Mouse (Mus musculus) embryonic facial prominence, embryonic 11.5 days (tissue): ENCODE measurements around the gene Stk10. TPM values are rescaled to one million over a fixed set of nuclear protein-coding genes. Genes with fewer than 3 reads are reported as not detected.
A peak's percentile ranks its signal among the peaks of the same experiment; 100 is the strongest.

Source experiments
- ATAC-seq: fragments of 200-750 bp; cut with Nextera tagmentation; replicated peaks from 2 replicates; pipeline ENCODE4 v1.8.0; 2017; ENCODE audit warnings: low read depth; ENCODE audit not compliant: insufficient number of reproducible peaks, low FRiP score, low TSS enrichment
- DNase-seq: peaks from one replicate; pipeline ENCODE4 v3.0.0-alpha.2; 2015; ENCODE audit warnings: low spot score
- H3K27ac ChIP-seq: fragments of 300-500 bp; sonication (generic); replicated peaks from 2 replicates; pipeline ENCODE4 v1.5.1; 2014; ENCODE audit warnings: mild to moderate bottlenecking, low read depth, low read length, control low read depth
- H3K27me3 ChIP-seq: fragments of 300-500 bp; sonication (generic); 2 replicates; pipeline ENCODE4 v1.6.1; 2014; ENCODE audit warnings: mild to moderate bottlenecking, low read length, moderate library complexity, mixed read lengths; ENCODE audit not compliant: control insufficient read depth, insufficient read depth
- H3K36me3 ChIP-seq: fragments of 300-500 bp; sonication (generic); replicated peaks from 2 replicates; pipeline ENCODE4 v1.6.1; 2014; ENCODE audit warnings: low read depth, mild to moderate bottlenecking, low read length, moderate library complexity, mixed read lengths; ENCODE audit not compliant: control insufficient read depth, insufficient read depth
- H3K4me1 ChIP-seq: fragments of 300-500 bp; sonication (generic); 2 replicates; pipeline ENCODE4 v1.6.1; 2014; ENCODE audit warnings: low read length, mixed read lengths; ENCODE audit not compliant: control insufficient read depth, insufficient read depth
- H3K4me2 ChIP-seq: fragments of 300-500 bp; sonication (generic); 2 replicates; pipeline ENCODE4 v1.6.1; 2014; ENCODE audit warnings: low read depth, mild to moderate bottlenecking, control low read depth, low read length, moderate library complexity
- H3K4me3 ChIP-seq: fragments of 300-500 bp; sonication (generic); 2 replicates; pipeline ENCODE4 v1.5.1; 2014; ENCODE audit warnings: low read depth, low read length, control low read depth
- H3K9ac ChIP-seq: fragments of 300-500 bp; sonication (generic); replicated peaks from 2 replicates; pipeline ENCODE4 v1.6.1; 2014; ENCODE audit warnings: mild to moderate bottlenecking, control low read depth, low read length
- H3K9me3 ChIP-seq: fragments of 300-500 bp; sonication (generic); replicated peaks from 2 replicates; pipeline ENCODE4 v1.6.1; 2016; ENCODE audit warnings: mild to moderate bottlenecking, low read length, inconsistent platforms, mixed read lengths; ENCODE audit not compliant: control insufficient read depth
- WGBS: fragments of 180-500 bp; shearing (Covaris S2); extraction: QIAGEN DNeasy Blood & Tissue Kit; methylation state at CpG from one replicate; pipeline ENCODE4 v1.1.7; 2014; 5-methylcytosine and 5-hydroxymethylcytosine counted together
- polyA plus RNA-seq: library from polyadenylated mRNA; unstranded; fragments of >200 nt; fragmentation: Nextera tagmentation; extraction: Ambion mirVana; gene quantifications from 2 replicates; pipeline ENCODE4 v1.2.1, GENCODE M21; 2014

Stk10 gene
- polyA plus RNA-seq, 1 experiment from 2014 or later, result 1.4 TPM

DNA sequence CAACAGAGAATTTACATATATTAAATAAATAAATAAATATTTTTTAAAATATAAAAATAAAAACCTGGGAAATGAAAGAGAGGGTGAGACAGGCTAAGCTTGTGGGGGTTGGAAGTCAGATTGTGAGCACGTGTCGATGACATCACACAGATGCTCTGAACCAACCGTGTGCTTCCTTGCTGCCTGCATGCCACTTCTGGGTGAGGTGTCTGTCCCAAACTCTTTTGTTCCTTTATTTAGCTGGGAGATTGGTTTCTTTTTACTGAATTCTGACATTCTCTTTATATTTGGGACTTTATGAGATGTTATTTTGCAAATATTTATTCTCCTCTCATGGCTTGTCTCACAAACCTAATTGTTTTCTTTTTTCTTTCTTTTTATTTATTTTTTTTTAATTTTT, 72.8 kb downstream of the Stk10 start:
- Histone ChIP-seq H3K4me1 (no peaks in the 10 kb centered on the region; the same call in 1 of the 2 replicates), H3K27ac (no peak overlapping the region), H3K36me3 (no peaks in the 10 kb centered on the region), H3K4me3 (no peak overlapping the region), H3K9me3 (no peaks in the 10 kb centered on the region), H3K9ac (no peak overlapping the region), H3K27me3 (no peaks in the 10 kb centered on the region), H3K4me2 (no peak overlapping the region)
- 83% methylated on average over 3 of the region's 3 CpGs for WGBS
- no peak for ATAC-seq
- DNase-seq, result no peak

DNA sequence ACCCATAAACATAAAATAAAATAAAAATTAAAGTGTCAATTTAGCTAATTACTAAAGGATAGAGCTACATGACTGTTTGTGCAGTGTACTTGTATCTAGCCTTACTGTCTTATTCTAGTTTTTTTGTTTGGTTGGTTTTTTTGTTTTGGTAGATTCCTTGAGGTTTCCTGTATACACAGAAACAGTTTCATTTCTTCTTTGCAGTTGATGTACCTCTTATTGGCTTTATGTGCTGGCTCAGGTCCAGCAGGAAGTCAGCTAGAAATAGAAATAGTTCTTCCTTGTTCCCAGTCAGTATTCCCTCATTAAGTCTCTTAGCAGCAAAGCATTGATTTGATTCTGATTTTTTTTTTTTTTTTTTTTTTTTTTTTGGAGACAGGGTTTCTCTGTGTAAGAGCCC, 74.2 kb downstream of the Stk10 start:
- Histone ChIP-seq H3K9ac (no peak overlapping the region), H3K9me3 (no peaks in the 10 kb centered on the region), H3K4me2 (no peak overlapping the region), H3K27ac (no peak overlapping the region), H3K27me3 (no peaks in the 10 kb centered on the region), H3K36me3 (no peaks in the 10 kb centered on the region), H3K4me3 (no peak overlapping the region), H3K4me1 (no peaks in the 10 kb centered on the region; the same call in 1 of the 2 replicates)
- no peak for ATAC-seq
- DNase-seq, result no peak

DNA sequence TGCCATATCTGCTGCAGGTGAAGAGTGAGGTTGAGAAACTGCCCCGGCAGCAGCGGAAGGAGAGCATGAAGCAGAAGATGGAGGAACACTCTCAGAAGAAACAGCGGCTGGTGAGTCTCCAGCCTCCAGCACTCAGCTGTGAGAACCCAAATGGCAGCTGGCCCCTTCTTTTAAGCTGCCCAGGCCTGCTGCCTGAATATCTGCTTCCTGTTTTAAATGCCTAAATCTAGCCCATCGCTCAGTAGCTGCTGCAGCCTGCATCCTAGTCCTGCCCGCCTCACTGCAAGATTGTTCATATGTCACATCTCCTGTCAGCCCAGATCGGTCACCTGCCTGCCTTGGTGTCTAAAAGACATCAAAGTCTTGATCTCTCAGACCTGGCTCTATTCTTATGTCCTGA, 77.5 kb downstream of the Stk10 start:
- H3K4me2 ChIP-seq, result no peak overlapping the region
- H3K4me1 ChIP-seq, result no peaks in the 10 kb centered on the region
- no peak overlapping the region for H3K9ac ChIP-seq
- no peak overlapping the region for H3K27ac ChIP-seq
- WGBS, result 87% methylated on average over 6 of the region's 6 CpGs
- no peak for DNase-seq
- H3K4me3 ChIP-seq, result no peak overlapping the region
- no peaks in the 10 kb centered on the region for H3K36me3 ChIP-seq
- no peaks in the 10 kb centered on the region for H3K9me3 ChIP-seq
- ATAC-seq, result no peak
- H3K27me3 ChIP-seq, result no peaks in the 10 kb centered on the region

DNA sequence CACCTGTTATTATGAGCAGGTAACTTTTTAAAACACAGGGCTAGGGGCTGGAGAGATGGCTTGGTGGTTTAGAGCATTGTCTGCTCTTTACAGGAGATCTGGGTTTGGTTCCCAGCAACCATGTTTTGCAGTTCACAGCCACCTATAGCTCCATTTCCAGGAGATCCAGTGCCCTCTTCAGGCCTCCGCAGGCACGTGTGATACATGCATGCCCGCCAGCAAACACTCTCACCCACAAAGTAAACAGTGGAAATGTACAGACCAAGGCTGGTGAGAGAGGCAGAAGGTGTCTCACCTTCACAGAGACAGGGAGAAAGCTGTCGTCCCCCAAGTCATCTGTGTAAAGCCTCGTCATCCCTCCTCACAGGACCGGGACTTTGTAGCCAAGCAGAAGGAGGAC, 79.2 kb downstream of the Stk10 start:
- ATAC-seq (no peak), DNase-seq (no peak)
- H3K4me1 ChIP-seq, result no peaks in the 10 kb centered on the region
- H3K36me3 ChIP-seq, result no peaks in the 10 kb centered on the region
- no peak overlapping the region for H3K9ac ChIP-seq
- H3K4me3 ChIP-seq, result no peak overlapping the region
- H3K27ac ChIP-seq, result no peak overlapping the region
- no peak overlapping the region for H3K4me2 ChIP-seq
- WGBS, result 75% methylated on average over 6 of the region's 6 CpGs
- H3K9me3 ChIP-seq, result no peaks in the 10 kb centered on the region
- H3K27me3 ChIP-seq, result no peaks in the 10 kb centered on the region

DNA sequence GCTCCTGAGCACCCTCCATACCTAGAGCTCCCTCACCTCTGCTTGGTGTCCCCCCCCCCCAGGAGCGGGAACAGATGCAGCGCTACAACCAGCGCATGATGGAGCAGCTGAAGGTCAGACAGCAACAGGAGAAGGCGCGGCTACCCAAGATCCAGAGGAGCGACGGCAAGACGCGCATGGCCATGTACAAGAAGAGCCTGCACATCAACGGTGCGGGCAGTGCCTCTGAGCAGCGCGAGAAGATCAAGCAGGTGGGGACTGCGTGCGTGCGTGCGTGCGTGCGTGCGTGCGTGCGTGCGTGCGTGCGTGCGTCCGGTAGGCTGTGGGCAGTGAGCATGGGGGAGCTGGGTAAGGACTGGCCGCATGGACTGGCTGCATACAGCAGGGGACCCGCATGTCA, 81.4 kb downstream of the Stk10 start:
- ATAC-seq (no peak), DNase-seq (no peak)
- 94% methylated on average over 29 of the region's 29 CpGs for WGBS

DNA sequence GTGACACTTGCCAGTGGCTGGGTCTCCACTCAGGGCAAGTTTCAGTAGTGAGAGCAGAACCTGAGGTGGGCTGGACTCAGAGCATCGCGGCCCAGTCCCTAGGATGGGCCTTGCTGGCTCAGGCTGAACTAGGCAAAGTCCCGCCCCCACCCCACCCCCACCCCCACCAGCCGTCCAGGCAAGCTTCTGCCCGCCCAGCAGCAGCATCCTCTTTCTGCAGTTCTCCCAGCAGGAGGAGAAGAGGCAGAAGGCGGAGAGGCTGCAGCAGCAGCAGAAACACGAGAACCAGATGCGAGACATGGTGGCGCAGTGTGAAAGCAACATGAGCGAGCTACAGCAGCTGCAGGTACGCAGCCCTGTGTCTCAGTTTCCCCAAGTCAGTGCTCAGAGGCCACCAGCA, 82.5 kb downstream of the Stk10 start:
- Histone ChIP-seq H3K27ac (no peak overlapping the region), H3K4me3 (no peak overlapping the region), H3K9ac (no peak overlapping the region; the same call in 1 of the 2 replicates), H3K27me3 (no peaks in the 10 kb centered on the region), H3K36me3 (no peaks in the 10 kb centered on the region), H3K4me2 (peak overlapping the region; percentile 21; the same call in 1 of the 2 replicates), H3K4me1 (no peaks in the 10 kb centered on the region; the same call in none of the 2 replicates), H3K9me3 (no peaks in the 10 kb centered on the region)
- no peak for ATAC-seq
- 13% methylated on average over 11 of the region's 11 CpGs for WGBS
- DNase-seq, result peak; percentile 43

More for the DNA sequence above, 81.4 kb downstream of the Stk10 start:
- Histone ChIP-seq H3K9me3 (no peaks in the 10 kb centered on the region), H3K4me2 (no peak overlapping the region), H3K9ac (no peak overlapping the region), H3K4me3 (no peak overlapping the region), H3K36me3 (no peaks in the 10 kb centered on the region), H3K27ac (no peak overlapping the region), H3K4me1 (no peaks in the 10 kb centered on the region; the same call in none of the 2 replicates), H3K27me3 (no peaks in the 10 kb centered on the region)

DNA sequence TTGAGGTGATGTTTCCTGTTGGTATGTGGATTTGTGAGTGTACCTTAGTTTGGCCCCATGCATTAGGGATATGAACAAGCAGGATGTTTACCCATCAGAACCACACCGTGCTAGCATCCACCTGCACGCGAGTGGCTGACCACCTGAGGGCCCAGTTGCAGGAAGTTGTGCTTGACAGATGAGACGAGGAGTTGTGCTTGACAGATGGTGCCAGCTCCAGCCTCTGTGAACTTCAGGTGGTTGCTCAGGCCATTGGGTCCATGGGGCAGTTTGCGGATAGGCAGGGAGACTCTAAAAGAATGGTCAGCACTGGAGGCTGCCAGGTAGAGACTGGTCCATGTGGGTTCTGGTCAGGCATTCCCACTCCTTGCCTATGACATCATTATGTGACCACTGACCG, 83.0 kb downstream of the Stk10 start:
- DNase-seq (no peak), ATAC-seq (no peak)
- Histone ChIP-seq H3K9ac (no peak overlapping the region; the same call in 1 of the 2 replicates), H3K36me3 (no peaks in the 10 kb centered on the region), H3K4me1 (no peaks in the 10 kb centered on the region; the same call in none of the 2 replicates), H3K4me2 (peak overlapping the region; percentile 21; the same call in 1 of the 2 replicates), H3K27me3 (no peaks in the 10 kb centered on the region), H3K27ac (no peak overlapping the region), H3K9me3 (no peaks in the 10 kb centered on the region), H3K4me3 (no peak overlapping the region)
- WGBS, result 62% methylated on average over 6 of the region's 6 CpGs

DNA sequence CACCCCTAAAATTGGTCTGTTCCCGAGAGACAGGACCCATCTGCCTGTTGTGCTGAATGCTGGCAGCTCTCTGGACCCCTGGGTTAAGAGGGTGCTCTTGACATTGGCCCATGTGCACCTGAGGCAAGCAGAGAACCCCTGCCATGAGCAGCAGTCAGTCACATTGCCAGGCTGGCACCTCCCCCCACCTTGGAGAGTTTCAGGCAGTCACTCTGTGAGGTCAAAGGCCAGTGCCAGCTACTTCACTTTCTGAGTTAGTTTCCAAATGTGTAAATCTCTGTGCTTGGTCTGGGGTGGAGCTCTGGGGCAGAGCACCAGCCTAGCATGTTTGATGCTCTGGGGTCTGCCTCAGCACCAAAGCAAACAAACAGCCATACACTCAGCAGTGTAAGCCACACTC, 84.9 kb downstream of the Stk10 start:
- Histone ChIP-seq H3K4me2 (no peak overlapping the region), H3K9ac (no peak overlapping the region), H3K36me3 (no peaks in the 10 kb centered on the region), H3K9me3 (no peaks in the 10 kb centered on the region), H3K4me1 (no peaks in the 10 kb centered on the region; the same call in none of the 2 replicates), H3K27ac (no peak overlapping the region), H3K4me3 (no peak overlapping the region), H3K27me3 (no peaks in the 10 kb centered on the region)
- whole genome bisulfite sequencing, result 67% methylated on average over 1 of the region's 1 CpGs
- no peak for DNase-seq
- ATAC-seq, result no peak
